Mouse (Mus musculus) 416B (cell line): ENCODE results near the gene Psmd1.

Experiments
- DNase-seq: peaks from one replicate; pipeline ENCODE4 v3.0.0; 2011; ENCODE audit warnings: low read depth

Gene Psmd1

GRCm38 (mm10) chr1:86156075-86156474 lies 91.9 kb downstream of the Psmd1 start:
- no peak for DNase-seq

GRCm38 (mm10) chr1:86156595-86156994 lies 92.4 kb downstream of the Psmd1 start:
- DNase-seq: no peak

GRCm38 (mm10) chr1:86160059-86160458 lies 95.9 kb downstream of the Psmd1 start:
- no peak for DNase-seq

- DNase-seq: no peak
These were observed 96.3 kb downstream of the Psmd1 start for GRCm38 (mm10) chr1:86160479-86160878.

- no peak for DNase-seq
These were observed 96.9 kb downstream of the Psmd1 start for GRCm38 (mm10) chr1:86161061-86161460.

- no peak for DNase-seq
These were observed 110.4 kb downstream of the Psmd1 start for GRCm38 (mm10) chr1:86174602-86175001.

- DNase-seq: no peak
These were observed 111.9 kb downstream of the Psmd1 start for GRCm38 (mm10) chr1:86176066-86176465.

- DNase-seq: peak; percentile 91
These were observed 114.5 kb downstream of the Psmd1 start for GRCm38 (mm10) chr1:86178462-86179253.

- no peak for DNase-seq
These were observed 118.0 kb downstream of the Psmd1 start for GRCm38 (mm10) chr1:86182004-86182709.

GRCm38 (mm10) chr1:86183577-86184263 lies 119.5 kb downstream of the Psmd1 start:
- no peak for DNase-seq

GRCm38 (mm10) chr1:86186762-86187161 lies 122.6 kb downstream of the Psmd1 start:
- peak; percentile 92 for DNase-seq

- no peak for DNase-seq
These were observed 123.7 kb downstream of the Psmd1 start for GRCm38 (mm10) chr1:86187856-86188255.

GRCm38 (mm10) chr1:86188271-86188670 lies 124.1 kb downstream of the Psmd1 start:
- no peak for DNase-seq
